Mouse (Mus musculus) hematopoietic stem cell, adult 5-6 weeks (primary cell): ENCODE measurements around the gene Dck. TPM values are rescaled to one million over a fixed set of nuclear protein-coding genes. Genes with fewer than 3 reads are reported as not detected.

Experiments used
- ATAC-seq, 2 experiments: fragments of 125-278 bp in 1 of 2; replicated peaks in 1 of 2; 2 replicates each; pipeline ENCODE4 v1.8.0; 2016 to 2017; ENCODE audit warnings: inconsistent platforms in 2 of 2, mild to moderate bottlenecking in 2 of 2, moderate number of reproducible peaks in 2 of 2, low read depth in 1 of 2, moderate TSS enrichment in 1 of 2; ENCODE audit not compliant: low FRiP score in 2 of 2, poor library complexity in 2 of 2, severe bottlenecking in 2 of 2, insufficient read depth in 1 of 2, low TSS enrichment in 1 of 2
- total RNA-seq: library from RNA; stranded (forward); fragments of 172-1452, 232-1000 nt; gene quantifications from 2 replicates; pipeline ENCODE4 v1.2.3, GENCODE M21; 2017

The Dck gene
- total RNA-seq, 1 experiment from 2014 or later: 45.9 TPM

DNA sequence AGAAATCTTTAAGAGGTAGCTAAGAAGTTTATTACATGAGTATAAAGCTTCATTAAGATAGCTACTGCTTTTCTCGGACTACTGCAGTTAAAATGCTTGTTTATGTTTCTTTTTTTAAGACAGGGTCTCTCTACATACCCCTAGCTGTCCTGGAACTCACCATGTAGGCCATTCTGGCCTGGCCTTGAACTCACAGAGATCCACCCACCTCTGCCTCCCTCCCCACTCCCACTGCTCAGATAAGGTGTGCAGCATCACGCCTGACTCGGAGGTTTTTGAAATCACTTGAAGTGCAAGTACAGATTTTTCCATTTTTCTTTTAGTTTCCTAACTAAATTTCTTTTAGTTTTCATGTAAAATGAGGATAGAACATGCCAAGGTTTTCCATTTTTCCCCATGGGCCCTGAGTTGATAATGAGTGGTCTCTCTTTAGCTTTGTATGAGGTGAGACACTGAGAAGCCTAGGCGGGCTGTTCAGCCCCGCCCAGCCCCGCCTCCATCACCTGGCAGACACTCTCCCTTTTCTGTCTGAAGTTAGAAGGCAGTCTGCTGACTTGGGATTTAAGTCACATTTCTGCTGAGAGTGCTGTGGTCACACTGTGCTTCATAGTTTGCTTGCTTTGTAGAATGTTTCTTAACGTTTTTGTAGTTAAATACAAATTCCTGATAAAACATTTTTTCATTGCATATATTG is 17.4 kb downstream of the Dck start:
- no peak for ATAC-seq

DNA sequence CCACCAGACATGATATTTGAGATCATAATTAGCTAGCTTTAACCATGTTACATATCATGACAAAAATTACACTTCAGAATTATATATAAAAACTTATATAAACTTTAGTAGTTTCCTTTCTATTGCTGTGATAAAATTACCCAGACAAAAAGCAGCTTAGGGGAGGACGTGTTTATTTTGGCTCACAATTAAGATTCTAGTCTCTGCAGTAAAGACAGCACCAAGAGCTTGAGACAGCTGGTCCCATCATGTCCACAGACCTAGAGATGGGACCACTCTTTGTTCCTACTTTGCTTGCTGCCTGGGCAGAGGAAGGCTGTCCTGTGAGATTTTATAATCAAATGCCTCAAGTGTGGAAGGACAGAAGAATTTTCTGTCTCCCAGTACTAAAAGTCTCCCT is 20.3 kb downstream of the Dck start:
- ATAC-seq: no peak

DNA sequence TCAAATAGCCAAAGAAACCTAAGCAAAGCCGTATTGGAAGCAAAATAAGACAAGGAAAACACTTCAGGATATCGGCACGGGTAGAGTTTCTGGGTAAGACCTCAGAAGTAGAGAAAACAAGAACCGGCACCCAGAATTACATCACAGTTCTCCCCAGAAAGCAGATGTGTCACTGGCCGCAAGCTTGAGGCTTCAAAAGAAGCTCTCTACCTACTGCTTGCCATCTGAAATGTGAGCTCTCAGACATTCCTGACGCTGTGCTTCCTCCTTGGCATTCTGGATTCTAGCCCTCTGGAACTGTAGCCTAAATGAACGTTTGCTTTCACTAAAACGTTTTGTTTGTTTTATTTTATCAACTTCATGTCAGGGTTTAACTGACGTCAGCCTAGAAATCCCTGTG is 25.9 kb downstream of the Dck start:
- ATAC-seq: no peak

DNA sequence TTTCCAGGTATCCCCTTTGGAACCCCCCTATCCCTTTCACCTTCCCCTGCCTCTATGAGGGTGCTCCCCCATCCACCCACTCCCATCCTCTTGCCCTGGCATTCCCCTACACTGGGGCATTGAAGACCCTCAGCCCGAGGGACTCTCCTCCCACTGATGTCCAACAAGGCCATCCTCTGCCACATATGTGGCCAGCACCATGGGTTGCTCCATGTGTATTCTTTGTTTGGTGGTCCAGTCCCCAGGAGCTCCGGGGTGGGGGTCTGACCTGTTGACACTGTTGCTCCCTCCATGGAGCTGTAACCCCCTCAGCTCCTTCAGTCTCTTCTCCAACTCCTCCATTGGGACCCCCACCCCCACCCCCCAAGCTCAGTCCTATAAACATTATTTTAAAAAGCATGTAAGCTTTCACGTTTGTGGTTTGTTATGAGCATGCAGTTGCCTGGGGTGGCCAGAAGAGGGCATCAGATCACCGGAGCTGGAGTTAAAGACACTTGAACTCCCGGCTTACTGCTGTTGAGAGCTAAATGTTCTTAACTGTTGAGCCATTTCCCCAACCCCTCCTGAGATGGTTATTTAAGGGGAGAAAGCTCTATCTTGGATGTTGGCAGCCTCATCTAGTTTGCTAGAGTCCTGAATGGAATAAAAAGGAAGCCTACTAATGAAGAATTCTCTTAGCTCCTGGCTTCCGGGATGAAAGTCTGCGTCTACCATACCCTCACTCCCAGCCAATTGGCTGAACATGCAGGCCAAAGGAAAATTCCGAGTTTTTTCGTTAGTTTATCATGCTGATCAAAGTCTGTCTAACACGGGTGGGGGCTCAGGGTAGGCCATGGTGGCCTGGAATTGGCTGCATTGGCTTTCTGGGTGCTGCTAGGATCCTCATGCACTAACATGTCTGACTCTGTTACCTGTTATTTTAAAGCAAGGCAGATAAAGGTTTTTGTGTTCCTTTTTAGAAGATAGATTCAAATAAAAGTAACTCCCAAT is 26.8 kb downstream of the Dck start:
- peak; percentile 71 to 87 for ATAC-seq

DNA sequence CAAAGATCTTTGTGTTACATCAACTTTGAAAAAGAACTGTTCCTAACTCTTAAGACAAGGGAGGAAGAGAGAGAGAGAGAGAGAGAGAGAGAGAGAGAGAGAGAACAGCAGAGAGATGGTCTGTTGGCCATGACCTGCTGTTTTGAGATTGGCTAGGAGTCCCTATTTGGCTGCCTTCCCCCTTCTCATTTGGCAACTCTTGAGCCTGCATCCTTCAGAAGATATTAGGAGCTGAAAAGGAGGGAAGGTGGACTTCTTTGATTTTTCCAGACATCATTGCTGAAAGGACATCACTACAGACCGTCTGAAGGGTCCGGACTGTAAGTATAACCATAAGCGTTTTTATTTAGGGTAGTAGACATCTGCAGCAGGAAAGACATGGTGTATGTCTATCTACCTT is 28.9 kb downstream of the Dck start:
- no peak for ATAC-seq

DNA sequence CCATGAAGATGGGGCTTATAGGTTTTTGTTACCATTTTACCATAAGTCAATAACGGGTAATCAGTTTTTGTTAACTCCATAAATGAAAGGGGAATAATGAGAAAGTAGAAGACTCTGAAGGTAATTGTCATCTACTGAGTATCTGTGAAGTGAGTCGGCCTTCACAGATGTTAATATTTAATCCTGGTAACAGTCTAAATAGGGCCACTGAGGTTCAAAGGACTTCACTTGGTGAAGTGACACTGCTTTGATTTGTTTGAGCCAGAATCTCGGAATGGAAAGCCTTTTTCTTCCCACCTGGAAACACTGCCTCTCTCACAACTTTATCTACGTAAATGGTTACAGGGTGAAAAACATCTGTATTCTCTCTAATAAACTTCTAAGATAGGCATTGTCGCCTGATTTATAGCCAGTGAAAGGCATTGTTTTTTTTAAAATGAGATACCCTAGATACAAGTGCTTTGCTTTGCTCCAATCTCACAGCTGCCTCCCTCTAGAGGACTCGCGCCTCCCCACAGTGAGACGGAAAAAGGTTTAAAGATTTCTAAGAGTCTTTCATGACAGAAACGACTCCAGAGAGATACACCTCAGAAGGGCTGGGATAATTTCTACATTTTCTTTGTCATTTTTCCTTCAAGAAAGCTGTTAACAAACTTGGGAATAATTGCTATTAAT is 31.3 kb downstream of the Dck start:
- ATAC-seq: no peak

DNA sequence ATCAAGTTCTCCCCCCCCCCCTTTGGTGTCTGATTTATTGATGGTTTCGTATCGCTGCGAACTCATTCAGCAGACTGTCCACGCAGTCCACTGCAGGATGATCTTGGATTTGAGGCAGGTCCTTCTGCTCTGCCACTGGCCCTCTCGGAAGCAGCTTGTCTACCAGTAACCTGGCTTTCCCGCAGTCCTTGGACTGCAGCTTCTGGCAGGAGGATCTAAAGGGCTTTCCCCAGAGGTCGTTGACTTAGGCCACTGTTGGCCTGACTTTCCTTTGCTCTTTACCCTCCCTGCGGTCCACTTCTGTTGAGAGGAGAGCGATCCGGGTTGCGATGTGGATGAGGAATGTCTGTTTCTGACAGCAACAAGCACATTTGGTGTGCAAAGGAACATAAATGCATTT is 31.8 kb downstream of the Dck start:
- no peak for ATAC-seq

DNA sequence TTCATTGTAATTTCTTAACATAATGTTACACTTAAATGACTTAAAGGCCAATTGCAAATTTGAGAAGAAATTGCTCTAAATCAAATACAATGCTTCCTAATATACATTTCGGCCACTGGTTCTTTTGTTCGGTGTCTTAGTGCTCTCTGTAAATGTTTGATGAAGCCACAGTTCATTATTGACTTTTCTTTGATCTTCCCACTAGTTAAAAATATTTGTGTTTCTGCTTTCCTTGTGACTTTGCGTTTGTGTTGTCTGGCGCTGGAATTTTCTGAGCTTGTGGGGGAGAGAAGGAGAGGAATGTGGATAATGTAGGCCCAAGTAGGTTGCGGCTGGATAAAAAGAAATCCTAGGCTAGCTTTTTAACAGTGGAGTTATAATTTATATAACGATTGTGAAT is 32.3 kb downstream of the Dck start:
- ATAC-seq: no peak

DNA sequence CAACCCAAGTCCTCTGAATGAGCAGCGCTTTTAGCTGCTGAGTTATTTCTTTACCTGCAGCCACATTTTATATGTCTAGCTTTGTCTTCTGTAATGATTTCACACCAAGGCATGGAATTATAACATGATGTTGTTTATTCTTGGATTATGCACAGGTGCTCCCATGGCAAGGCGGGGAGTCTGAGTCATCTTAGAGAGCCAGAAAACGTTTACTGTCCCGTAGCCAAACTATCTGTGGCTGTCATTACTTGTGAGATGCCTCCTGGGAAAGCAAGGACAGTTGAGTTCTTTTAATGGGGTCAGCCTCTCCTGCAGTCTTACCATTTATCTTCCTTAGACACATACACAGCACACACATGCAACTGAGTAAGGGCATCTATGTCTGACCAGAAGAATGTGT is 40.8 kb downstream of the Dck start:
- no peak for ATAC-seq

DNA sequence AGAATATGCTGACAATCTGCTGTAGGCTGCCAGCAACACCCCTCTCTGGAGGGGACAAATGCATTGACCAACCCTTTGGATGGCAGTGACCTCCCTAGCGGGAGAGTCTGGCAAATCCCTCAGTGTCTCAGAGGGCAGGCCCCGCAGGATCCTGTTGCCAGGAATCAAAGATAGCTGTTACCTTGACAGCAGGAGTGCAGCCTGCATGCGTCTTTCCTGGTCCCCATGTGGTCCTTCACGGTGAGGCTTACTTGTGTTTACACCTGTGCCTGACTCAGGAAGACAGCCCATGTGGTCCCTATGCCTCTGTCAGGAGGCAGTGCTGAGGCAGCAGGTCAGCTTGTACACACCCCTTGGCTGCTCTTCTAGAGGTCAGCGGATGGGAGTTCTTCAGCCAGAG is 41.5 kb downstream of the Dck start:
- ATAC-seq: no peak

DNA sequence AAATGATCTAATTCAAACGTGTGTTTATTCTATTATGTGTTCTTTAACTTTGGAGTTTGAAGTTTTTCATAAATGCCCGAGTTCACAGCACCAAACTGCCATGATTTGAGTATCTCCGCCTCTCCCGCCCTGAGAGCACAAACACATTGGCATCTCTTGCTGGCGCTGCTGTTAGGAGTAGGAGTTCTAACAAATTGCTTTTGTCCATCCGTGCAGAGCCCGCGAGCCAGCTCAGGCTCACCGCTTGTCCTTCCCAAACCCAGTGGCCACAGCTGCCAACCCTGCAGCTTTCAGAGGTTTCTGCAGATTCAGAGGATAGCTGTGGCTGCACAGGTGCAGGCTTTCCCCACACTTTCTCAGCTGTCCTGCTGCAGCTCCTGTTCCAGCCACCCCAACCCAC is 42.5 kb downstream of the Dck start:
- ATAC-seq: no peak

DNA sequence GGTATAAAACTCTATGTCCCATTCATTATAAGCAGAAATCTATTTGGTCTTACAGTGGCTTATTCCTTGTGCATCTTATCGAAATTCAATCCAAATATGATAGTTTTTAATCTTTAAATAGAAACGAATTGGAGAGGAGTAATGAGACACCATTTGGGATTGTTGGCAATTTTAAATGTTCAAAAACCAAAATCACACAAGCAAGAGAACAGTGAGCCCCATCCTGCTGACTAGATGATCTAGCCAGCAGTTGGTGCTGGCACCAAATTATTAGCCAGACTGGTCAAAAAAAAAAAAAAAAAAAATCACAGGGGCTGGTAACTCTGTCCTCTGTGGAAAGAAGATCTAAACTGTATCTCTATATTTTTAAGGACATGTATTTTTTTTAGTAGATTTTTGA is 48.4 kb downstream of the Dck start:
- ATAC-seq: no peak

DNA sequence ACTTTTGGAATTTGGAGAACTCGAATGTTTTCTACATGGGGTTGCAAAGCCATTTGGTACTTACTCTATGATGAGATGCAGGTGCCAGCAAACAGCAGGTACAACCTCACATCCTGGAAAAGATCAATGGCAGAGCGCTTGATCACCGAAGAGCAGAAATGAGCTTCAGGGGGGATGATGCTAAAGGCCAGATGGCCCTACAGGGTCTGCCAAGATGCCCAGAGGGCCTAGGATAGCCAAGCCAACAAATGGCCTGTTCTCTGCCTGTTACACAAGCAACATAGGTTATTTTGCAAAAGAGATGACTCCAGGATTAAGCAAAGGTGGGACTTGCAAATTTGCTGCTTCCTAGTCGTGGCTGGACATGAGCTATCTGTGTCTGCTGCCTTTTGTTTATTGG is 49.8 kb downstream of the Dck start:
- no peak for ATAC-seq

DNA sequence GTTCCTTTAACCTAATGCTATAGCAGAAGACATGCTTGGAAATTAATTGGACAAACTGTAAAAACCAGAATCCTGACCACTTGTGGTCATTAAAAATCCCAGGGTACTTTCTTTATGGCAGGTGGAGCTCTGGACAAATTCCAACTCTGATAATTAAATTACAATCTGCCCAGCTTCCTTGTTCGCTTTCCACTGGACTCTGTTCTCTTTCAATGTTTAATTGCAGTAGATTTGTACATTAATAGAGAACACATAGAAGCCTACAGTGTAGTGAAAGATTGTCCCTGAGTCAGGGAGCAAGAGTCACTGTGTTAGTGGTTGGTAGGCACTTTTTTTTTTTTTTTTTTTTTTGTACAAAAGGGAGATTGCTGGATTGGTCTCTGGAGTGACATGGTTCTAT is 56.7 kb downstream of the Dck start:
- ATAC-seq: no peak

DNA sequence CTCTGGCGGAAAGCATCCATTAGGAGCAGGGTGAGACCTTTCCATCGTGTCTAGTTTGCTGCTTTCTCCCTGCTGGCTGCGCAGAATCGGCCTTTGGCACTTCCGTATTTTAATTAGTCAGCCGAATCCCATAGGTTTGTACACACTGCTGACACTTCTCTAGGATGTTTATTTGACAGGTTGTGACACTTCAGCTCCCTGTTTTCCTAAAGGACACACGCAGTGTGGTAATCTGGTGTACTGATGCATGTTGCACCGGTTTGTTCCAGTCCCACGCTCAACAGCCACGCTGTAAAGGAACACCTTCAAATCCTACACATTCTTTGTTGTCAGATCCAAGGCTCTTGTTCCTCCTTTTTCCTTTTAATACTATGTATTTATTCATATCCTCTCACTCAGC is 60.0 kb downstream of the Dck start:
- no peak for ATAC-seq

DNA sequence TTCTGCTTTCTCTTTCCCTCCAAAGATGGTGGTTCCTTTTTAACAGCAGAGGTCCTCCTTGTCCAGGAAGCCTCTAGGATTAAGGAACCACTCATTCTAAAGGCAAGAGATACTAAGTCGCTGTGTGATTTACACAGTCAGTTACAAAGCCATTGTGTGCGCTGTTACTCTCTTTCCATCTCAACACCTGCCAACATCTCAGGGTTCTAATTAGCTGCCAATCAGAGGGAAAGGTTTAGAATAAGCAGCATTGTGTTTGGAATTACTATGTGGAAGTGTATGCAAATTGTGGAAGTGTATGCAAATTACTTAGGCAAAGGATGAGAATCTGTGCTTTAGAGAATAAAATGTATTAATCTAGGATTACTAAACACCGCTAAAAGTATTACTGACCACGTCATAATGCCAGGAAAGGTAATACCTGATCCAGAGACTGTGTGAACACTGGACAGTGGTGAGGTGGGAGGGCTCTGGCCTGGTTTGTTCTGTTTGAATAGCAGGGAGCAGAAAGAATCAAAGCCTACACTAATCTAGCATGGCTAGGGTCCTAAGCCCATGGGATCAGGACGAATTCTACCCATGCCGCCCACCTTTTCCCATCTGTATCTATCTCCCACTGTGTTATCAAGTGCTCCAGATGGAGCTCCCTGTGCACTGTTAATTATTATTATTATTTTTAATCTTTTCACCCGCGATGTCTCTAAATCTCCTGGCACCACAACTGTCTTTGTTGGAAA is 65.2 kb downstream of the Dck start:
- no peak for ATAC-seq

DNA sequence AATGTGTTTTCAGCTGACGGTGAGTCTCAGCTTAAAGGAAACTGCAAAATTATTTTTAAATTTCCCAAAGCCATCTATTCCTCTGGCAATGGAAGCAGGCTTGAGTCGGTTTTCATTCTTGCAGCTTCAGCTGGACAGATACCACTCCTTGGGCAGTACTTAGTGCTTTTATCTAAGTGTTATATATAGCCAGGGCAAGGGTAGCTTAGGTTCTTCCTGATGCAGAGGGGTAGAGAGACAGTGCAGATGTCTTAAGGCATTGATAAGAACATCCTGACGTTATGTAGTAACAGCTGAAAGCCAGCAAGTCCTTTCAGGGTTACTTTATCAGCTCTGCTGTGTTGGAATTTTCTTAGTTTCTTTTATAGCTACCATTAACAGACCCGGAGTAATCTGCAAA is 66.1 kb downstream of the Dck start:
- ATAC-seq: no peak

DNA sequence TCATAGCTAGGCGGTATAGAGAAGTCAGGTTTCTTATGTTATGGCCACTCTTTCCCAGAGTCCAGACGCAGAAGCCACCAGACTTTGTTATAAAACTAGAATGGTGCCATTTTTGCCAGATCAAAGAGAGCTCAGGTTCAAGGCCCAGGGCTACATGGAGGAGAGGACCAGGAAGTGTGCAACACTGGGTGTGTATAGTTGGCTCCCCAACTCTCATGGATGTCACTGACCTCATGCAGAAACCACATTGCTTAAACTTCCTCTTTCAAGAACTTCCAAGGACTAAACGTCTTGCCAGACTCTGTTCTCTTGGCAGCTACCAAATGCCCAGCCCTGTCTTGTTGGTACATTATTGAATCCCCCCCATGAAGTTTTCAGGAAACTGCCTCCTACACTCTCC is 67.1 kb downstream of the Dck start:
- ATAC-seq: peak; percentile 83 to 94
